Mouse (Mus musculus) layer of hippocampus, adult 9-10 months (tissue): ENCODE data around the gene Ghr.

Experiments used
- DNase-seq: peaks from one replicate; pipeline ENCODE4 v3.0.0; 2022; ENCODE audit warnings: low spot score

The Ghr gene

DNA sequence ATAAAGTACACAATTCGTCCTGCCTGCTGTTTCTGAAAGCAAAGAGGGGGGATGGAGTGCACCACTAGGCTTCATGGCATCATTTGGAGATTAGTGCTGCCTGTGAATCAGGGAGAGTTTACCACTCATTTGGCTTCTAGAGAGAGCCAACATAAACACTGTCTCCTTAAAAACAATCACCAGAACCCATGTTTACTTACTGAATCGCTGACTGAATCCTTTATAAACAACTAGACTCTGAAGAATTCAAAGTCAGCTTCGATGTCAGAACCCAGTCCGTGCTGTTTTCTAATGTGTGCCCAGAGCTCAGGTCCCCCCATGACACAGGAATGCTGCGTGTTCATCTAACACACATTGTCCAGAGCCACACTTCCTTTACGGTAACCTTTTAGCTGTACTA lies 201.9 kb downstream of the Ghr start:
- DNase-seq, result no peak

DNA sequence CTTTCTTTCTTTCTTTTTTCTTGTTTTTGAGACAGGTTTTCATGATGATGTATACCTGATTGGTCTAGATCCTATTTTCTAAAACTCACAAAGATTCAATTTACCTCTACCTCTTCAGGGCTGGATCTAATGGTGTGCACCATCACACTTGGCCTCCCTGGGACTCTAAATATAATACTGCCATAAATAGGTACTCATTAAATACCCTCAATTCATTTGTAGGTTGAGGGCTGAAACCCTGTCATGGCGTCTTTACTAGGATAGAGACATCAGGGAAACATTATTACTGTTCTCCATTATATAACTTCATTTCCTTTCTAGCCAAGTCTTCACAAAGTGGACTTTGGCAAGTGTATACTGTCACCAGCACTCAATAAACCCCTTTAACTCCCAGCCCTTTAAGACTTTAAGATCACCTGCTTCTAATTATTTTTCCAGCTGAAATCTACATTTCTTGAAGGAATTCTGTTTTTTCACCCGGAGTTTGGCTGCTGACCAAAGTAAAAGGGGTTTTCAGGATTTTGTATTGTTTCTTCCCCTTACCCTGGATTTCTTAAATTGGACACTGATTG lies 214.9 kb downstream of the Ghr start:
- DNase-seq, result no peak

- DNase-seq, result peak; percentile 35
These were observed 227.1 kb downstream of the Ghr start for GRCm38 (mm10) chr15:3356073-3356766.

DNA sequence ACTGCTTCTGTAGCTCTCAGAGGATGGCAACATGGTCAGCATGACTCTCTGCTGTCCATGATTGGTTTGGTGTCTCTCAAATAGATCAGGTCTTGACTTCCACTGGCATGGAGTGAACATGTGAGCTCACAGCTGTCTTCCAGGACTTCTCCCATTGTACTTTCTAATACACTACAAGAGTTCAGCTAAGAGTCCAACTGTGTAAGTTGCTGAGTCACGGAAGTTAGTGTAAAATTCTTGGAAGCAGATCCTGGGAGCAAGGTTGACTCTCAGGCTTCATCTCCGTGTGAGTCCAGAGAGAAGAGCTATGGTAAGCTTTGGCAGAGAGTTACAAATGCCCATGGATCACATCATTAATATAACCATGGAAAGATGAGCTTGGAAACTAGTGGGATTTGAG lies 229.6 kb downstream of the Ghr start:
- no peak for DNase-seq

- no peak for DNase-seq
These were observed 233.8 kb downstream of the Ghr start for GRCm38 (mm10) chr15:3349306-3350064.

- DNase-seq, result no peak
These were observed 236.6 kb downstream of the Ghr start for GRCm38 (mm10) chr15:3346682-3347081.

DNA sequence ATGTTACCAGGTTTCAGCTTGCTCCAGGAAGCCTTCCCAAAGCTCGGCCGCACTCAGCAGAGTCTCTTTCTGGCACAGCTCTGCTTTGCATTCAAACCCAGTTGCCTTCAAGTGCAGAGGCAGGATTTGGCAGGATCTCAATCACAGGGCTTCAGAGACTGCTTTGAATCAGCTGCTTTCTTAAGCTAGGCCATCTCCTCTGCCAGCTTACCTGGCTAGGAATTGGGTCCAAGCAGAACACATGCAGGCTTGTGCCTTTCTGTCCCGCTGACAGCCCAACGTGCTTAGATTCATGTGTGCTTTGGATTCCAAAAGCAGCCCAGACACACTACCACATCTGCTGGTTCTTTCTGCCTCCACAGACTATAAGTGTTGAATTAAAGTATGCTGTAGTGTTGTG lies 238.7 kb downstream of the Ghr start:
- no peak for DNase-seq

GRCm38 (mm10) chr15:3341806-3342582 lies 241.3 kb downstream of the Ghr start:
- DNase-seq, result no peak

DNA sequence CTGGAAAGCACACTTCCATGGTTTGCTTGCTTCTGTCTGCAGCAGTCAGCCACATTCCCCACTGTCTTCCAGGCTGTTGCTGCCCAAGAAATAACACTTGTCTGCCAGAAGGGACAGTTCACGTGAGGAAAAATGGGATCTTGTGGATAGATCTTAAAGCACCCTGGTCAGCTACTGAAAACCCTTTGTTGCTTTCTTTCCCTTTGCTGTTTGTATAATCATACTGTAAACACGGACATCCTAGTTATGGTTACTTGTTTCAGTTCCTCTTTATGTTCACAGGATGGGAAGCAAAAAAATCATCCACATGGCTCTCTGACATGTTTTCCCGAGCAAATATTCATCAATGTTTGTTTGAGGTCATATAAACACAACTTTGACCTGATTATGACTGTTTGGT lies 243.4 kb downstream of the Ghr start:
- DNase-seq, result no peak

- DNase-seq, result no peak
These were observed 250.8 kb downstream of the Ghr start for GRCm38 (mm10) chr15:3332517-3332916.

DNA sequence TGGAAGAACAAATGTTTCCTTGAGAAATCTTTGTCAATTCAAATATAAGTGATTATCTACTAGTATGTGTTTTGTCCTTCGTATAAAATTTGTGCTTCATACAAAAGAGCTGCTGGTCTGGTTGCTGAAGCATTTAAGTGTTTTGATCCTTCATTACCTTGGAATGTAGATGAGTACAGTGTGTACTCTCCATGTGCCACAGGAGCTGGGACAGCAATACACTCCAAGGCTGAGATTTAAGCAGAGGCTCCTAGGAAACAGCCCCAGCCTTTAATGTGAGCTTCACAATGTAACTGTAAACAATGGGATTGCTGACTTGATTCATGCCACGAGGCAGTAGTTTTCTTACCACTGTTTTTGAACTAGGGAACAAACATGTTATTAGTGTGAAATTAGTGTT lies 251.5 kb downstream of the Ghr start:
- no peak for DNase-seq

DNA sequence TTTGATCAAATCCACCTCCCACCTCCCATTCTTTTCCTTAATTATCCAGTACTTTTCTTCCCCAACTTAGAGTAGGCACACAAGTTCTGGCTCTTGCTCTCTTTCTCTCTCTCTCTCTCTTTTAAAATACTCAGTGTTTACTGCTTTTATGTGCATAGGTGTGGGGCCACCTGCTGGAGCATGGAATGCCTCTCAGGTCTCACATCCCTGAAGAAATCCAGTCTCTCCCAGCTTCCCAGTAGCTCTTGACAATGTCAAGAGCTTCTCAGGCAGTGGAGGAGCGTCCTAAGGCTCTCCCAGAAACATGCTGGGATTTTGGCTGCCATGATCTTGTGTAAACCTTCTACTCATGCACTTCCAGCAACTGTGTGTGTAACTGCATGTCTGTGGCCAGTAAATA lies 253.0 kb downstream of the Ghr start:
- DNase-seq, result no peak

- DNase-seq, result no peak
These were observed 260.3 kb downstream of the Ghr start for GRCm38 (mm10) chr15:3323041-3323440.

- DNase-seq, result no peak
These were observed 263.4 kb downstream of the Ghr start for GRCm38 (mm10) chr15:3319929-3320328.

- DNase-seq, result no peak
These were observed 266.7 kb downstream of the Ghr start for GRCm38 (mm10) chr15:3316617-3317016.

- no peak for DNase-seq
These were observed 270.4 kb downstream of the Ghr start for GRCm38 (mm10) chr15:3312937-3313336.

- no peak for DNase-seq
These were observed 273.4 kb downstream of the Ghr start for GRCm38 (mm10) chr15:3309856-3310255.

GRCm38 (mm10) chr15:3303426-3303825 lies 279.9 kb downstream of the Ghr start, which contains the start of gene Ccdc152:
Ccdc152 (minus strand) TSS chr15:3303526.
- no peak for DNase-seq

DNA sequence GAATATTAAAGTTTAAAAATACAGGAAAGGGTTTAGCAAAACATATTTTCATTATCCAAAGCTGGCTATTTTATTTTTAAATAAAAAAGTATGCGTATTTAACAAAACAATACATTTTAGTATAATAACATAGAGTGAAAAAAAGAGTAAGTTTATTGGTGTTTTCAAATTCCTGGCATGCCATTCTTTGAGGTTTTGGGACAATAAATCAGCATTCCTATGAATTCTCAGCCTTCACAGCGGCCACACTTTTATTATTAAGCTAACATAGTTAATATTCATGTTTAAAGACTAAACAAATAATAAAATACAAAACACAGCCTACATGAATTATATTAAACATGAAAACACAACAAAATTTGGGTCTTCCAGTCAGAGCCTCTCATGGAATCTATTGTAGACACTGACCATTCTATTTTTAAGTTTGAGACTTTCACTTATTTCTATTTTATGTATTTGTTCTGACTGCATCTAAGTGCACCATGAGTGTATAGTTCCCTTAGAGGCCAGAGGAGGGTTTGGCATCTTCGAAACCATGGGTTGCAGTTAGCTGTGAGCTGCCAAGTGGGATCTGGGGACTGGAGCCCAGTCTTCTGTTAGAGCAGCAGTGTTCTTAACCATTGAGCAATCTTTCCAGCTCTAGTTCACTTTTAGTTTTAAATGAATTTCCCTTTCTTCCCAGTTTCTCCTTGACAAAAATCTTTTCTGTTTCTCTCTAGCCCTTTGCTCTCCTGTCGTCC lies 282.8 kb downstream of the Ghr start:
- no peak for DNase-seq

GRCm38 (mm10) chr15:3297615-3298014 lies 285.7 kb downstream of the Ghr start:
- no peak for DNase-seq

DNA sequence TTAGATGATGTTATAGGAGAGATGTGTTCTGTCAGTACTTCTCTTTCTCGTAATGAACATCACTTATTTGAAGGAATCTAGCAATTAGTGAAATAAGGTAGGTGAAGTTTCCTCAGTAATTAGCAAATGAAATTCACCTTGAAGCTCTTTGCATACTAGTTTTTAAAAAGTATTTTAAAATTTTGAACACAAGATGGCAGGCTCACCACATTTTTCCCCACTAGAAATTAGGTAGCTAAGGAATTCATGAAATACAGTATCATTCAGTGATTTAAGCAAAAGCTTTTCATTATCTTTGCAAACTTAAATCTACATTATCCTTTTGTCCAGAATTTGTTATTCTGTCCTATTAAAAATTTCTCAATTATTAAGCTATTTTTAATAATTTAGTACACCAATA lies 287.3 kb downstream of the Ghr start:
- DNase-seq, result peak; percentile 35

- no peak for DNase-seq
These were observed 289.8 kb downstream of the Ghr start for GRCm38 (mm10) chr15:3293477-3293876.
